Mouse (Mus musculus): ENCODE data around the gene Ncoa3.

The Ncoa3 gene

GRCm38 (mm10) chr2:166082193-166082592, 89.8 kb downstream of the Ncoa3 start:
- peak; percentile 81 for DNase-seq

- no peak for DNase-seq
Measured at GRCm38 (mm10) chr2:166082661-166083060, 90.2 kb downstream of the Ncoa3 start.

- DNase-seq: peak; percentile 25
Measured at GRCm38 (mm10) chr2:166083542-166084031, 91.2 kb downstream of the Ncoa3 start.

GRCm38 (mm10) chr2:166084111-166084510, 91.7 kb downstream of the Ncoa3 start:
- DNase-seq: no peak

- peak; percentile 74 for DNase-seq
Measured at GRCm38 (mm10) chr2:166084964-166085363, 92.5 kb downstream of the Ncoa3 start.

GRCm38 (mm10) chr2:166085780-166086179, 93.3 kb downstream of the Ncoa3 start:
- DNase-seq: no peak

- no peak for DNase-seq
Measured at GRCm38 (mm10) chr2:166086457-166087233, 94.2 kb downstream of the Ncoa3 start.

- no peak for DNase-seq
Measured at GRCm38 (mm10) chr2:166088991-166089390, 96.6 kb downstream of the Ncoa3 start.

- peak; percentile 50 for DNase-seq
Measured at GRCm38 (mm10) chr2:166090131-166090581, 97.7 kb downstream of the Ncoa3 start.

GRCm38 (mm10) chr2:166091599-166091998, 99.2 kb downstream of the Ncoa3 start:
- no peak for DNase-seq

- no peak for DNase-seq
Measured at GRCm38 (mm10) chr2:166092412-166092811, 100.0 kb downstream of the Ncoa3 start.

GRCm38 (mm10) chr2:166096300-166096699, 103.9 kb downstream of the Ncoa3 start:
- DNase-seq: no peak

GRCm38 (mm10) chr2:166096834-166097233, 104.4 kb downstream of the Ncoa3 start:
- no peak for DNase-seq

GRCm38 (mm10) chr2:166097443-166098291, 105.2 kb downstream of the Ncoa3 start:
- DNase-seq: peak; percentile 70

GRCm38 (mm10) chr2:166098292-166098933, 106.0 kb downstream of the Ncoa3 start:
- DNase-seq: peak; percentile 43

- no peak for DNase-seq
Measured at GRCm38 (mm10) chr2:166100309-166101262, 108.2 kb downstream of the Ncoa3 start.

- DNase-seq: no peak
Measured at GRCm38 (mm10) chr2:166102893-166103292, 110.5 kb downstream of the Ncoa3 start.

GRCm38 (mm10) chr2:166105911-166106310, 113.5 kb downstream of the Ncoa3 start:
- no peak for DNase-seq

GRCm38 (mm10) chr2:166106631-166107030, 114.2 kb downstream of the Ncoa3 start:
- DNase-seq: no peak

GRCm38 (mm10) chr2:166107911-166108310, 115.5 kb downstream of the Ncoa3 start:
- DNase-seq: no peak

- peak; percentile 91 for DNase-seq
Measured at GRCm38 (mm10) chr2:166108326-166108725, 115.9 kb downstream of the Ncoa3 start.

GRCm38 (mm10) chr2:166110764-166111163, 118.3 kb downstream of the Ncoa3 start:
- DNase-seq: no peak

Measured in retina, postnatal 1 day (tissue).